Mouse (Mus musculus) cerebellum, postnatal 4 days (tissue): ENCODE data around the gene Slc30a4.
A peak's percentile ranks its signal among the peaks of the same experiment; 100 is the strongest.

Source experiments
- DNase-seq, 2 experiments: peaks; one replicate each; pipeline ENCODE4 v3.0.0; 2022; ENCODE audit warnings: low spot score in 2 of 2, mixed read lengths in 1 of 2

Gene Slc30a4

DNA sequence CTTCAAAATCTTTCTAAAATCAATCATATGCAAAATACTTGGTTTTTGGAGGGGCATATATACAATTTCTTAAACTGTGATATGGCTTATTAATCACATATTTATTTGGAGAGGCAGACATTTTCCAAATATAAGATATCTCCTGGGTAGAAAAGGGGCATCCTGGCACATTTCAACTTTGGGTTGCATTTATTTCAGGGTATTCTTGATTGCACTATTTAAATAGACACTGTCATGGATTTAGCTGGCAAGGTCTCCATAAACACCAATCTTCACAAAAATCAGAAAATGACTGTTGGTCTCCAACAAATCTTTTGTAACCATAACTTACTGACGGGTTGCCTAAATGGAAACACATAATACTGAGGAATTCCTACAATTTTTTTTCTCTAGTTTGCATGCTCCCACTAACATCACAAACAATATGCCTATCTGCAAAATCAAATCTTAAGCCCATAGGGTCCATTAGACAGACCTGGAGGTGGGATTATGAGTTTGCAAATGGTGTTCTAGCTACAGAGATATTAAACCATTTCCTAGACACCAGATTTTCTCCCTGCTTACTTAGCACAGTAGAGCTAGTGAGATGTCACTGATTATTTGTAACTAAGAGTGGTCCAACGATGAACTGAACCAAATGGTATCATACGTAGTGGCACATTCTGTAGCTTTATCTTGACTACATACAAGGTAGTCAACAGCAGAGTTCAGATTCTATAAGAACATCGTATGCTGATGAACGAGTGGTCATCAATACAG is 20.9 kb downstream of the Slc30a4 start:
- DNase-seq: no peak

DNA sequence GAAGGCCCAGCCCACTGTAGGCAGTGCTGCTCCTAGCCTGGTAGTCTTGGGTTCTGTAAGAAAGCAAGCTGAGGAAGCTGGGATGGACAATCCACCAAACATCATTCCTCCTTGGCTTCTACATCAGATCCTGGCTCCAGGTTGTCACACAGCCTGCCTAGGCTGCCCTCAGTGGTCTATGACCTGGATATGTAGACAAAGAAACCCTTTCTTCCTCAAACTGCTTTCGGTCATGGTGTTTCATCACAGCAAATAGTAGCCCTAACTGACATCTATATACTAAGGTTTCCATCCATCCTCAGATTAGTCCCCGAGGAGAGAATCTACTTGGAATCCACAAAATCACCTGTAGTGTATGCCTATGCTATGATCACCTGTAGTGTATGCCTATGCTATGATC is 27.3 kb downstream of the Slc30a4 start:
- no peak for DNase-seq

DNA sequence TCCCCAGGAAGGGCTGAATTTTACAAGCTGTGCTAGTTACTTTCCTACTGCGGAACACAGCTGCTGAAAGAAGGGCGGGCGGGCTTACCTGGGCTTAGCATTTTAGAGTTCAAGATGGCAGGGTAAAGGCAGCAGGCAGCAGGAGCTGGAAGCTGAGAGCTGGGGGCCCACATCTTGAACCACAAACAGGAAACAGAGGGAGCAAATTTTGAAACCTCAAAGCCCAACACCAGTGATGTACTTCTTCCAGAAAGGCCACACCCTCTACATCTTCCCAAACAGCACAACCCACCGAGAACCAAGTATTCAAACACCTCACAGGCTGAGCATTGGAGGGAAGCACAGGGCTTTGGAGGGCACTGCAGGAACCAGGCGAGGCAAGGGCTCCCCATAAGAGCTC is 29.6 kb downstream of the Slc30a4 start:
- DNase-seq: no peak

DNA sequence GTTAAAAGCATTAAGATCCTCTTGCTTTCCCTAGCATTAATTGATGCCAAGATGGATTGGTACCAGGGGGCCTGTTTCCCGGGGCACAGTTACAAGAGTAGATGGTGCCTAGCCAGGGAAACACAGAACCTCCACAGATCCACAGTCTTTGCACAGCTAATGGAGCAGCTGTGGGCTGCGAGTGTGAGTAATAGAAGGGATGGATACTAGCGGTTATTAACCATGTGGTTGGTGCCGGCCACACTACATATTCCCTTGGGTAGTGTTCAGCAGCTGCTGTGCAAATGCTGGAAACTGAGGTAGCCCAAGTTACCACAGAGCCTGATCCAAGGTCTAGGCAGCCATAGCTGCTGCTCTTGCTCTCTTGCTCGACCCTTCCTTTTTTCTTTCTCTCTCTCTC is 30.7 kb downstream of the Slc30a4 start:
- DNase-seq: no peak

DNA sequence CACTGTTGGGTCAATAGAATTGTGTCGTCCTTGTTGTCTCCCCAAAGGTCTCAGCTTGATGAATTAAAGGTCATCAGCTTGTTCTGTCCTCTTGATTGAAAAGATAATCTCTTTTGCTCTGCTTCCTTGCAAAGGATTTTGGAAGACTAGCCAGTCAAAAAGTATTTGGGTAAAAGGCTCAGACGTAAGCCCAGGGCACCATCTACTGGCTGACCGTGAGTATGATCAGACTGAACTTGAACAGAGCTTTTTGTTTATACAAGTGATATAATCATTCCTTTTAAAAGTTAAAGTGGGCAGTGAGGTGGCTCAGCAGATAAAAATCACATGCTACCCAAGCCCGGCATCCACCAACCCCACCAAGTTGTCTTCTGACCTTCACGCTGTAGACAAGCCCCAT is 34.6 kb downstream of the Slc30a4 start:
- DNase-seq: peak in 1 of 2 experiments; percentile 21

DNA sequence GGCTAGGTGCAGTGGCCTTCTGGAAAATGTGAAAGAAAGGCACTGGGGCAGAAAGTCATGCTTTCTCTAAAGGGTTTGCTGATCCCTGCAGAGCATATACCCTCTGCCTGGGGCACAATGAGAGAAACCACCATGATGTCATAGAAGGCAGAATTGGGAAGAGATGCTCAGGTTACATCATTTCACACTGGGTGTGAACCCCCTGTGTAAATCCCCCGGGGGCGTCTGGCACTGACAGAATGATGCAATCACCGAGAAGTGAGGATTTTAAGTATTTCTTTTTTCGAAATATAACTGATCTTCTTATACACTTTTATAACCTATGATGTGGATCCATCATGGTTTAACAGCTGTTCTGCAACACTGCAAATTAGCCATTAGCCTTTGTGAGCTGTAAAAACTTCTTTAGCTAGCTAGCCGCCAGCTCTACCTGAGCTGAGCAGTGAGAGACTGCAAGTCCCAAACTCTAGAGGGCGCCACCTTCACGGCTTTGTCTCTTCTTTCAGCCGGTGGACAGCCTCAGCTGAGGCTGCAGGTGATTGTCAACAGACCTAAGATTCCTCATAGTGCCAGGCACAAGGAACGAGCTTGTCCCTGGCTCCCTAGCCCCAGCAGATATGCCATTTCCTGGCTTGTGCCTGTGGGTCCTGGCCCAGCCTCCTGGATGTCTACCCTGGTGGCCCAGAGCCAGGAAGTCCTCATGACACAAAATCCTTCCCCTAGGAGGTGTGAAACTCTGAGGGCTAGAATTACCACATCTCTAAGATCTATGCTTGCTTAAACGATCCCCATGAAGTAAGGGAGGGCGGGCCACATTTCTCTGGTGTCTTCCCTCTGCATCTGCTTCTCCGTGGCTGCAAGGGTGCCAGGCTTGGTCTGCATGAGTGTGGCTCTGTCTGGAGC is 36.2 kb downstream of the Slc30a4 start:
- DNase-seq: peak in 1 of 2 experiments; percentile 26

DNA sequence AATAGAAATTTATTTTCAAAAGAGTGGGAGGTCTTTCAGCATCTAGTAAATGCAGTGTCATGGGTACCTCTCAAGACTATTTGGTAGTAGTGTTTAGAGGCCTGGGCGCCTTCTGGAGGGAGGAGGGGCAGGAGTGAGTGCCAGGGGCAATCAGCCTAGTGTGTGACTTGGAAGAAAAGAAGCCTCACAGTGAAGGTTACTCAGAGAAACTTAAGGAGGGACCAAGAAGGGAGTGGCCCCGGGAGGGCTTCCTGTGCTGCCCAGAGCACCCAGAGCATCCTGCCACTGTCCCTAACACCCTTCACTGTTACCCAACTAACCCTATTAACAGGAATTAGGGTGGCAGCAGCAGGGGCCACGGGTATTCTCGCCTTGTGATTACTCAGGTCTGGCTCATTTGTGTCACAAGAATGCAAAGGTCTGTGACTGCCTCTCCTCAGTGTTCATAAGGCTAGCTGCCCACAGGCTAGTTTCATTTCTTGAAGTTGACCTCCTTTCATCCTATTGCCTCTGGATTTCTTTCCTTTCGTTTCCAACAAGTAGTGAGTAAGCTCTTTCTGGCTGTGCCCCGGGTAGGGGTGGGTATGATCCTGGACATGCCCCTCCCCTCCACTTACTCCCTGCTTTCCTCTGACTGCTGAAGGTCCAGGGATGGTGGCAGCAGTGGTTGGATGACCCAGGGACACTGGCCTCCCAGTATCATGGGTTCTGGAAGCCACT is 37.0 kb downstream of the Slc30a4 start:
- DNase-seq: no peak

DNA sequence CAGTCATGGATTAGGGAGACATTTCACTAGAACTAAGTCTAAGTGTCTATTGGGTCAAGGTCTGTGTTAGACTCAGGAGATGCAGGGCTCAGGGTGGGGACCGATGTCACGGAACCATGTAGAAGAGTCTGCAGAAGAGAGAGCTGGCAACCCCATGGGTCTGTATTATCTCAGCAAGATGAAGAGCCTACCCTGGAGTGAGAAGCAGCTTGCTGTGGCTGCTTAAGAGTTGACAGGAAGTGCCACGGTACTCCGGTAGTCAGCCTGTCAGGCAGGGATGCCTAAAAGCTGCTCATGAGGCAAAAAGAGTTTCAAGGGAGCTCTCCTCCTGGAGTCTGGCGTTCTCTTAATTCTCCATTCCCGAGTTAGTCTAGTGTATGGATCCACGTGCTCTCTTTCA is 42.6 kb downstream of the Slc30a4 start:
- no peak for DNase-seq

DNA sequence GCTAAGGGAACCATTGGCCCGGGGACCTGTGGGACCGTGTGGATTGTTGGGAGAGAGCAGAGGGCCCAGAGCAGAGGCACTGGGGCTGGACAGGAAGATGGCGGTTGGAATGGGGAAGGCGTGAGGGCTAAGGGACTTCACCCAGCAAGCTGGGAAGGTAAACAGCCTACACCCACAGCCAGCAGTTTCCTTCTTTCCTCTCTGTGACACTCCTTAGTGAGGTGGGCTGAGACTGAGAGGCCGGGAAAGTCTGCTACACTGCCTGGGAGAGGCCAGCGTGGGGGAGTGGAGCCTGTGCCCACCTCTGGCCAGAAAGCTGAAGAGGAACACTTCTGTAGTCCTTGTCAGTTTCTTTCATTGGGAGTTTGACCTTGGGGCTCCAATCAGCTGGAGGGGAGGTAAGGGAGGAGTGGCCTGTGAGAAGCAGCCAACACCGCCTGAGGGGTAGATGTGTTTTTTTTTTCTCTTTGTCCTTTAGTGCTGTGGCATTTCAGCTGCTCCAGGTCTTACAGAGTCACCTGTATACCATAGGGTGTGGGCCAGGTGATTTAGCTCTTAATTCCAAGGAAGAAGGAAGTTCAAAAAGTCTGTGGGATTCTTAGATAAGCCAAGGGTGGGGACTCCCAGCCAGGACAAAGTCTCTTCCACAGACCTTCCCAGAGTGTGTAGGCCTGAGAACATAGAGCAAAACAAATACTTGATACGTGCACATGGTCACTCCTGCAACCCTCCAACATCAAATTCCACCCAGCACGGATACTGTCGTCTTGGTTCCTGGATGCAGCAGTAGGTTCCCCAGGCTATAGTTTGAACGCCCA is 44.5 kb downstream of the Slc30a4 start:
- DNase-seq: no peak

DNA sequence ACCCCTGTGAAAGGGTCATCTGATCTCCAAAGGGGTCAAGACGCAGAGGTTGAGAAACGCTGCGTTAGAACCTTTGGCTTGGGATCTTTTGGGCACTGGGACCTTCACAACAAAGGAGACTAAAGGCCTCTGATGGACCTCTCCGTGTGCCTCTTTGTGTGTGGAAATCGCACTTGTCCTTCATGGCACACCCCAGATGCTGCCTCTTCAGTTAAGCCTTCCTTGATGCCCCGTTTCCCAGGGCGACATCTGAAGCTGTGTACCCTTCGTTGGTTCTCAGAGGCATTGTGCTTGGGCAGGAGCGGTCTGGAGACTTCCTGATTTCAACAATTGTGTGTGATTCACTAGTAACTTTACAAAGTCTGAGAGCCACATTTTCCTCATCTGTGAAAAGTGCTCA is 45.7 kb downstream of the Slc30a4 start:
- no peak for DNase-seq

DNA sequence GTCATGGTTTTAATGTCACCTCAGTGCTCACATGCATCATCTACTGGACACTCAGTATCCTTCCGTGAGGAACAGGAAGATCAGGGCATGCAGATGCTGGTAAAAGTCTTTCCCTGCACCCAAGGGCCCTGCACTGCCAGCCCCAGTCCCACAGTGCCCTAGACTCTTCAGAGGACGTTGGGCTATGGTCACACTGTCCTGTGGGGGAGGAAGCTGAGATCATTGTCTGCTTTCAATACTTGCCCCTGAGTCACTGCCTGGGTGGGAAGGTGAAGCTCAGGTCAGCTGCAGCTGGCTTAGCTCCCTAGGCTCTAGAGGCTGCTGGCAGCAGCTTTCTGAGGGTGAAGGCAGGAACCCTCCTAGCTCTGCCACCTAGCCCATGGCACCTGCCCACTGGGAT is 46.4 kb downstream of the Slc30a4 start:
- no peak for DNase-seq

DNA sequence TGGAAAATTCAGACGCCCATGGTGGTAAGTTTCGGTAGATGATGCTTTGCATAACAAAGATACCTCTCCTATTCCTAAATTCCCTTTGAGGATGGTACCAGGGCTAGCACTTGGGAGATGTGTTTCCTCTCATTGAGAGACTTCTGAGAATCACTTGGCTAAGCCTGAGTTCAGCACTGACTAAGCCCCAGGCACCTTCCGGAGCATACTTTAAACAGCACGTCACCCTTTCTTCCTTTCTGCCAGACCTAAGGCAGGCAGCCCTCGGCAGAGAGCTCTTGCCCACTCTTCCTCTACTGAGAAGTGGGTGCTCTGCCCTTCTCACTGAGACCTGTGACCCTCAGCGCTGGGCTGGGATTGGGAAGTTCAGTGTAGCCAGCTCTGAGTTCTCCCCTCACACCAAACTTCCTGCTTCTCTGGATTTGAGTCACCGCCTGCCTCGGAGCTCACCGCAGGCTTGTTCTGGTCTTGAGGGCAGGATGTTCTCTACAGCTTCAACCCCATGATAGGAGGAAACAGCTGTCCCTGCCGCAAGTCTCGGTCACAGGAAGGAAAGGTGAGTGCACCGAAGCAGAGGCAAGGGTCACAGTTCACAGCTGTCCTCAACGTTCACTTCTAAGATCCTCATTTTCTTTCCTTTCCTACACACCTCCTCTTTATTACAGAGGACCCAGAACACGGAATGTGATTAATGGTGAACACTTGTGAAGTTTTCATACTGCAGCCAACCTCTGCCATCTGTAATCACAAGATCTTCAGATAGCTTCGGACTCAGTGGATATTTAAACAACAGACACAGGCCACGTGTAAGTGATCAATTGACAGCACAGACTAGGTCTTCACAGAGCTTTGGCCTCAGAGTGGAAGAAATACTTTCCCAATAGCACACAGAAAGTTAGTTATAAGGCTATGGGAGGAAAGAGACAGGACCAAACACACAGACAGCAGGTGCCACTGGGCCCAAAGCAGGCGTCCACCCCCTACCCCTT is 50.1 kb downstream of the Slc30a4 start:
- no peak for DNase-seq

DNA sequence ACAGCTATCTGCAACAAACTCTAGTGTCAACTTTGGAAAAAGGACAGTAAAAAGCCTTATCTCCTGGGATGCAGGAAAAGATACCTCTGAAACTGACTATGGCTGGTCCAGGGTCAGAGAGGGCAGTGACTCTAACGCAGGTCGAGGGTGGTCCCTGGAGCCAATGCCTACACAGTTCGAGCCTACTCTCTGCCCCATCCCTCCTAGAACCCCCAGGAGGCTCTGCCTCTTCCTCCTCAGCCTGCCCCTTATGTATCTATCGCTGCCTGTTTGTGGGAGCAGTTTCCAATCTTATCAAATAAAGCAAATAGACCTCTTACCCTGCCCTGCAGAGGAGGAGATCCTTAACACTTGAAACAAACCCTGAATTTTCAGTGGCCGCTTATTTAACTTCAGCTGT is 63.8 kb downstream of the Slc30a4 start:
- no peak for DNase-seq

DNA sequence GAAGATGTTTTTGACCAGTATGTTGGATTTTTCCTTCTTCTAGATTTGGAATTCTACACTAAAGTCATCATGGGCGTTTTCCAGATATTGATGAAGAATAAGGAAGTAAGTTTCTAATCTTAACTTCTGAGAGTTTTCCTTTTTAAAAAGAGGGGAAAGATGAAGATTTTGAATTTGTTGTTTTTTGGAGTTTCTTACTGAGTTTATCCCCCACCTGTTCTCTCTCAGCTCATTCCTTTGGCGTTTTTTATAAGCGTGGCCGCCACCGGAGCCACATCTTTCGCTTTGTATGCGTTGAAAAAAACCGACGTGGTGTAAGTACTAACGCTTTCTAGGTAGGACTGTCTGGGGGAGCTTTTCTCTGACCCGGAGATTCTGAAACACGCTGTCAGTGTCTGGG is 64.4 kb downstream of the Slc30a4 start:
- no peak for DNase-seq

DNA sequence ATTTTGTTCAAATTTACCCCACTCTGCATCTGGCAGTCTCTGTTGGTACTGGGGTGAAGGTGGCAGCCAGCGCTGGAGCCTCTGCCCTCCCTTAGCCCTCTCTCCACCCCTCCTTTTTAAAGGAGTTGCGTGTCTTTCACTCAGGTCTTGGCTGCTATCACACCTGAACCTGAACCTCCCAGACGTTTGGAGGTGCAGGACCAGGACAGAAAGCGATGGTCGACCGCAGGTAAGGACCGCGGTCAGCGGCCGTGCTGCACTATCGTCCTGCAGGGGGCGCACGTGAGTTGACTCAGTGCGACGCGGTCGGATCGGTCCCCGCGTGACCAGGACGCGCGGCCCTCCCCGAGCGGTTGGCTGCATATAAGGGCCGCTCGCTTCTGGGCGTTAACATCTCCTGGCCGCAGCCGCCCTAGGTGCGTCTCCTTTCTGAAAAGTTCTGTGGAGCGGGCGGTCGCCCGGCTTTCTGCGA is 64.9 kb downstream of the Slc30a4 start:
- DNase-seq: peak; percentile 61 to 79

DNA sequence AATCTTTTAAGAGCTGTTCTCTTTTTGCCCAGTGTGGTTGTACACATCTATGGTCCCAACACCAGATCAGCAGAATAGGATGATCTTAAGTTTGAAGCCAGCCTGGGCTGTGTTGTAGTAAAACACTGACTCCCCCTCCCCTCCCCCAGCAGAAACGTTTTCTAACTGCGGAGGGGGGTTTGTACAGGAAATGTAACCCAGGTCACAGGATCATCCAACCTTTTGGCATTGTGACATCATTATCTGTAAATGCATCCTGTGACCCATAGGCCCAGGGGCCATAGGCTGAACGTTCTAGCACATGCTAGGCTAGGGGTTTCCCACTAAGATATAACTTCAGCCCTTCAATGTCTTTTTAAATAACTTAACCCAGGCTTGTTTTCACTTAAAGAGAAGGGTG is 65.8 kb downstream of the Slc30a4 start, which contains the start of gene AA467197:
Gene AA467197, plus strand, starts transcription at position 301 of the 400 bp plus-strand sequence.
- no peak for DNase-seq
